Mouse (Mus musculus) testis, adult 2 months (tissue): Measurements from ENCODE around the gene Slc25a27. TPM values are rescaled to one million over a fixed set of nuclear protein-coding genes. Genes with fewer than 3 reads are reported as not detected.

Experiments
- H3K27ac ChIP-seq: fragments of 200-500 bp; 2 replicates; pipeline ENCODE4 v1.5.1; 2012; ENCODE audit warnings: low read depth, low read length; ENCODE audit not compliant: control insufficient read depth, insufficient read depth
- H3K27me3 ChIP-seq: fragments of 200-500 bp; 2 replicates; pipeline ENCODE4 v1.6.1; 2012; ENCODE audit warnings: mild to moderate bottlenecking, low read length, moderate library complexity; ENCODE audit not compliant: control insufficient read depth, insufficient read depth
- H3K36me3 ChIP-seq: fragments of 200-500 bp; 2 replicates; pipeline ENCODE4 v1.6.1; 2012; ENCODE audit warnings: mild to moderate bottlenecking, low read length; ENCODE audit not compliant: control insufficient read depth, insufficient read depth
- H3K4me1 ChIP-seq: fragments of 200-500 bp; 2 replicates; pipeline ENCODE4 v1.6.1; 2012; ENCODE audit warnings: low read length; ENCODE audit not compliant: control insufficient read depth, insufficient read depth
- H3K4me3 ChIP-seq: fragments of 200-500 bp; 2 replicates; pipeline ENCODE4 v1.5.1; 2012; ENCODE audit warnings: low read depth, mild to moderate bottlenecking, low read length, moderate library complexity, mixed read lengths; ENCODE audit not compliant: control insufficient read depth
- CTCF ChIP-seq: fragments of 200-500 bp; IDR thresholded peaks from 2 replicates; pipeline ENCODE4 v1.5.1; 2012; ENCODE audit warnings: low read depth, mild to moderate bottlenecking, inconsistent platforms, low read length, moderate library complexity; ENCODE audit not compliant: control insufficient read depth, insufficient read depth, insufficient replicate concordance
- POLR2A ChIP-seq: fragments of 200-500 bp; IDR thresholded peaks from 2 replicates; pipeline ENCODE4 v1.6.1; 2012; ENCODE audit warnings: low read depth, mild to moderate bottlenecking, inconsistent platforms, low read length, moderate library complexity; ENCODE audit not compliant: control insufficient read depth
- polyA plus RNA-seq: library from polyadenylated mRNA; depleted of rRNA; stranded (reverse); fragments of >200 nt; gene quantifications from 2 replicates; pipeline ENCODE4 v1.2.3, GENCODE M21; 2012; rRNA removed

Slc25a27 gene
- 4.3 and 4.6 TPM in 2 replicates for polyA plus RNA-seq

GRCm38 (mm10) chr17:43666576-43667289 lies at the start of gene Slc25a27:
TSS of gene Slc25a27 (minus strand) at chr17:43667214.
- H3K27ac ChIP-seq, result peak within 1 kb of the TSS; percentile 81
- TF ChIP-seq POLR2A, result peak; percentile 70
- no peak for TF ChIP-seq CTCF

GRCm38 (mm10) chr17:43716601-43717000 lies 49.6 kb upstream of the Slc25a27 start:
- Histone ChIP-seq H3K4me1 (no peaks in the 10 kb centered on the region), H3K36me3 (no peaks in the 10 kb centered on the region), H3K4me3 (no peak overlapping the region), H3K27me3 (no peaks in the 10 kb centered on the region), H3K27ac (no peak overlapping the region)
- TF ChIP-seq CTCF (no peak), POLR2A (no peak)

More at GRCm38 (mm10) chr17:43666576-43667289, at the start of gene Slc25a27:
- H3K4me3 ChIP-seq, result peak within 1 kb of the TSS; percentile 98
- no peaks in the 10 kb centered on the region for H3K36me3 ChIP-seq
- no peaks in the 10 kb centered on the region for H3K27me3 ChIP-seq
- peaks cover 5% of the 10 kb centered on the region for H3K4me1 ChIP-seq

GRCm38 (mm10) chr17:43714191-43714590 lies 47.2 kb upstream of the Slc25a27 start:
- H3K4me3 ChIP-seq, result no peak overlapping the region
- no peaks in the 10 kb centered on the region for H3K36me3 ChIP-seq
- H3K27me3 ChIP-seq, result no peaks in the 10 kb centered on the region
- H3K27ac ChIP-seq, result no peak overlapping the region
- no peaks in the 10 kb centered on the region for H3K4me1 ChIP-seq
- TF ChIP-seq POLR2A (no peak), CTCF (no peak)

- no peak overlapping the region for H3K27ac ChIP-seq
- H3K27me3 ChIP-seq, result no peaks in the 10 kb centered on the region
- H3K36me3 ChIP-seq, result no peaks in the 10 kb centered on the region
- no peaks in the 10 kb centered on the region for H3K4me1 ChIP-seq
- TF ChIP-seq POLR2A, result no peak
- TF ChIP-seq CTCF, result no peak
- H3K4me3 ChIP-seq, result no peak overlapping the region
Measured at GRCm38 (mm10) chr17:43711557-43712352, 44.7 kb upstream of the Slc25a27 start.

GRCm38 (mm10) chr17:43707254-43707653 lies 40.2 kb upstream of the Slc25a27 start:
- H3K27ac ChIP-seq, result no peak overlapping the region
- H3K4me1 ChIP-seq, result no peaks in the 10 kb centered on the region
- TF ChIP-seq POLR2A, result no peak
- no peak for TF ChIP-seq CTCF
- H3K36me3 ChIP-seq, result no peaks in the 10 kb centered on the region
- H3K27me3 ChIP-seq, result no peaks in the 10 kb centered on the region
- H3K4me3 ChIP-seq, result no peak overlapping the region

- Histone ChIP-seq H3K4me3 (no peak overlapping the region), H3K4me1 (no peaks in the 10 kb centered on the region), H3K36me3 (no peaks in the 10 kb centered on the region), H3K27me3 (no peaks in the 10 kb centered on the region), H3K27ac (no peak overlapping the region)
- TF ChIP-seq POLR2A, result no peak
- no peak for TF ChIP-seq CTCF
Measured at GRCm38 (mm10) chr17:43706749-43707148, 39.7 kb upstream of the Slc25a27 start.

GRCm38 (mm10) chr17:43704216-43704930 lies 37.4 kb upstream of the Slc25a27 start:
- Histone ChIP-seq H3K36me3 (no peaks in the 10 kb centered on the region), H3K27ac (no peak overlapping the region)
- TF ChIP-seq CTCF, result no peak
- TF ChIP-seq POLR2A, result no peak

More at GRCm38 (mm10) chr17:43704216-43704930, 37.4 kb upstream of the Slc25a27 start:
- Histone ChIP-seq H3K27me3 (no peaks in the 10 kb centered on the region), H3K4me3 (no peak overlapping the region), H3K4me1 (no peaks in the 10 kb centered on the region)
